Mouse (Mus musculus): Measurements from ENCODE around the gene Ank3.
"Not testable (repeated sequence)": the region's sequence is repeated elsewhere in the genome, so short reads cannot be mapped to it uniquely, and the experiment has no call there.

The Ank3 gene

DNA sequence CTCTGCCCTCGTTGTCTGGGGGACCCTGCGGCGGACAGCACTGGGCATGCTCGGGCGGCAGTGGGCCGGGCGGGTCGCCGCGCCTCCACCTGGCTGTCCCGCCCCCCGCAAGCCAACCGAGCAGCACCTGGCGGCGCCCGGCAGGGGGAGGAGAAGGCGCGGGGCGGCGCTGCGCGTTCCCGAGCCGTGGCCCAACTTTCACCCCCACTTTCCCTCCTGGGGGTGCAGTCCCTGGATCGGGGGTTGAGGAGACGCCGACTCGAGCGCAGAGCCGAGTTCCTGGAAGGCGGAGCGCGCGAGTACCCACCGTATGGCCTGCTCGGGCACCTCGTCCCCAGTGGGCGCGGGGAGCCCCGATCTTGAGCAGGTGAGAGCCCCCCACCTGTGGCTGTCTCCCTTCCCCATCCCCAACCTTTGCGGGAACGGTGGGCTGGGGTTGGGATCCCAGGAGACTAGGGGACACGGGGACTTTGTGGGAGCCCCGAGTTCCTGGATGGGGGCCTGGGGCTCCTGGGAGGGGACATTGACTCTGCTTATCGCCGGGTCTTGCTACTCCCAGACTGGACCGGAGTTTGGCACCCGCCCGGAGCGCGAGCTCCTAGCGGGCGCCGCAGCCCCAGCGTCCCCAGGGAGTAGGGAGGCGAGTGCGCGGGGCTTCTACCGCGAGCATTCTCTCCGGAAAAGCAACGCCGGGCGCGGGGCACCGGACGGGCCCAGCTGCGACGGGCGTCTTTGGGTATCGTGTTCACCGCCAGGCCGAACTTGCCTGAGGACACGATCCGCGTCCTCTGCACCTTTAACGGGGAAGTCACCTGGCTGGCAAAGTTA is at the start of gene Ank3:
Gene Ank3, plus strand, starts transcription at position 11 of the 828 bp plus-strand sequence.
- peak; percentile 18 for DNase-seq (ENCODE audit: low spot score)

DNA sequence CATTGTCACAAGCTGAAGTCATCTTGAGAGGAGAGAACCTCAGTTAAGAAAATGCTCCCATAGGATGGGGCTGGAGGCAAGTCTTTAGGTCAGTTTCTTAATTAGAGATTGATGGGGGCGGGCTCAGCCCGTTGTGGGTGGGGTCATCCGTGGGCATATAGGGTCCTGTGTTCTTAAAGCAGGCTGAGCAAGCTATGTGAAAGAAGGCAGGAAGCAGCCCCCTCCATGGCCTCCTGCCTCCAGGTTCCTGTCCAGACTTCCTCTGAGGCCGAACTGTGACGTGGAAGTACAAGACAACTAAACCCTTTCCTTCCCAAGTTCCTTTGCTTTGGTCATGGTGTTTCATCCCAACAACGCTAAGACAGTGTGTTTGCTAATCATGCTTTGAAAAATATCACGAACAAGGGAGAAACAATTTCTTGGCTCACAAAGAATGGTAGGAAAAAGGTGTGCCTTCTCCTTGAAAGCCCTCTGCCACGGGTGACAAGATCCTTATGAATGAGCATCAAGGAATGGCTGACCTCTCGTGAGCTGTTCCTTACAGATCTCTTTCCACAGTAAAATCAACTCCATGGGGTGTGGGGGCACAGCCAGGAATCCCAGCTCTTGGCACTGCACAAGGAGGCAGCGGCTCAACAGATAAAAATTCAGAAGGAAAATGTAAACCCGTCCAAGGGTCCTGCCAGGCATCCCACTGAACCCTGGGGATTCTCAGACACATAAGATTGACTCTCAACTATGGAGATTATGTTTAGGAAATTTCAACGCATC is 47.3 kb upstream of the Ank3 start:
- no peak for DNase-seq (ENCODE audit: low spot score)

GRCm38 (mm10) chr10:69351842-69352211 is 46.7 kb upstream of the Ank3 start:
- DNase-seq (ENCODE audit: low spot score) = no peak

- DNase-seq (ENCODE audit: low spot score) = peak; percentile 96
These were observed 46.1 kb upstream of the Ank3 start, which contains the start of gene Cdk1 for GRCm38 (mm10) chr10:69352212-69353085. Cdk1 (minus strand) TSS chr10:69352938.

- not testable (repeated sequence) for DNase-seq (ENCODE audit: low spot score)
These were observed 45.5 kb upstream of the Ank3 start for GRCm38 (mm10) chr10:69353086-69353479.

DNA sequence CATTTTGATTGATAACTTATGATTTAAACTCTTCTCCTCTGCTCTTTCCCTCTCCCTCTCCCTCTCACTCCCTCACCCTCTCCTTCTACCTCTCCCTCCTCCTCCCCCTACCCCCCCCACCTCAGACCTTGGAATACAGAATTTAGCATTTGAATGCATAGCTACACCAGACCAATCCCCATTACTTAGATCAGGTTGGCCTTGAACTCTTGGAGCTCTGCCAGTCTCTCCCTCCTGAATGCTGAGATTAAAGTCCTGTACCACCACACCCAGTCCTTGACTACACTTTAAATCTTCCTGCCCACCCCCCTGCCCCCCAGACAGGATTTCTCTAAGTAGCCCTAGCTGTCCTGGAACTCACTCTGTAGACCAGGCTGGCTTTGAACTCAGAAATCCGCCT is 38.9 kb upstream of the Ank3 start:
- no peak for DNase-seq (ENCODE audit: low spot score)

- DNase-seq (ENCODE audit: low spot score) = no peak
These were observed 32.4 kb upstream of the Ank3 start for GRCm38 (mm10) chr10:69366208-69366607.

DNA sequence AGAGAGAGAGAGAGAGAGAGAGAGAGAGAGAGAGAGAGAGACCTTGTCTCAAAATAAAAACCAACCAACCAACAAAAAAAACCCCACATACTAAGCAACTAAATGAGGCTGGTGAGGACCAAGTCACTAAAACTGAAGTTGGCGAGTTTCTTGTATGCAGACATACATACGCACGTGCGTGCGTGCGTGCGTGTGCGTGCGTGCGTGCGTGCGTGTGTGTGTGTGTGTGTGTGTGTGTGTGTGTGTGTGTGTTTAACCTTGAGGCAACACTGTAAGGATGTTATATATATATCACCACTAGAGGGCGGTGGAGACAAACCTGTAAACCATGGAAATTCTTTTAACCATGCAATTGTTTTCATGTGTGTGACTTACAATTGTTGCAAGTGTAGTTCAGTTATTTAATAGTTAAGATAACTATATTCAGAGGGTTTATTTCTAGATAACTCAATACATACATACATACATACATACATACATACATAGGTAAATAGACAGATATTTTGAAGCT is 31.6 kb upstream of the Ank3 start:
- no peak for DNase-seq (ENCODE audit: low spot score)

DNA sequence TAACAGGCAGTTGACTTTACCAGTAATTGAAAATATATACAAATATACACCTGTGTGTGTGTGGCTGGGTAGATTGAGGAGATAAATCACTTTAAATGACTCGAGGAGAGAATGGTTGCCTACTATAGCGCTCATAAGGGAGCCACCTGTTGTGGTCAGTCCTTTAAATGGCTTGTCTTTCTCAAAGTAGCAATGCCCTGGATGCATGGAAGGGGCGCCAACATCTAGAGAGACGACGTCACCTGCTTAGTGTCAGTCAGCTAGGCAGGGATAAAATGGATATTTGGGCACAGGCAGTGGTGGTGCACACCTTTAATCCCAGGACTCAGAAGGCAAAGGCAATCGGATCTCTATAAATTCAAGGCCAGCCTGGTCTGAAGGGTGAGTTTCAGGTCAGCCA is 29.3 kb upstream of the Ank3 start:
- DNase-seq (ENCODE audit: low spot score) = no peak

DNA sequence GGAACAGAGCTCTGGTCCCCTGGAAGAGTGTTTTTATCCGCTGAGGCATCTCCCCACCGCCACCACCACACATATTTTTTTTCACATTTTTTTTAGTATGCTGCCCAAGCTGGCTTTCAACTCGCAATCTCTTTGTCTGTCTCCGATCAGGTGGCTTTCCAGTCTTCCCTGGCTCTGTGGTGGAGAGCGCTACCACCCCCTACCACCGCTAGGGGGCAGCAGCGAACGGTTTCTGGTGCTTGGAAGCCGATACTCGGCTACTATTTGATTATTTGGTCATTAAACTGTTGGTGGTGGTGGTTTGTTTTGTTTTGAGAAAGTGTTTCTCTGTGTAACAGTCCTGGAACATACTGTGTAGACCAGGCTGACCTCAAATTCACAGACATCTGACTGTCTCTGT is 27.1 kb upstream of the Ank3 start:
- DNase-seq (ENCODE audit: low spot score) = no peak

GRCm38 (mm10) chr10:69372061-69372460 is 26.5 kb upstream of the Ank3 start:
- DNase-seq (ENCODE audit: low spot score) = no peak

DNA sequence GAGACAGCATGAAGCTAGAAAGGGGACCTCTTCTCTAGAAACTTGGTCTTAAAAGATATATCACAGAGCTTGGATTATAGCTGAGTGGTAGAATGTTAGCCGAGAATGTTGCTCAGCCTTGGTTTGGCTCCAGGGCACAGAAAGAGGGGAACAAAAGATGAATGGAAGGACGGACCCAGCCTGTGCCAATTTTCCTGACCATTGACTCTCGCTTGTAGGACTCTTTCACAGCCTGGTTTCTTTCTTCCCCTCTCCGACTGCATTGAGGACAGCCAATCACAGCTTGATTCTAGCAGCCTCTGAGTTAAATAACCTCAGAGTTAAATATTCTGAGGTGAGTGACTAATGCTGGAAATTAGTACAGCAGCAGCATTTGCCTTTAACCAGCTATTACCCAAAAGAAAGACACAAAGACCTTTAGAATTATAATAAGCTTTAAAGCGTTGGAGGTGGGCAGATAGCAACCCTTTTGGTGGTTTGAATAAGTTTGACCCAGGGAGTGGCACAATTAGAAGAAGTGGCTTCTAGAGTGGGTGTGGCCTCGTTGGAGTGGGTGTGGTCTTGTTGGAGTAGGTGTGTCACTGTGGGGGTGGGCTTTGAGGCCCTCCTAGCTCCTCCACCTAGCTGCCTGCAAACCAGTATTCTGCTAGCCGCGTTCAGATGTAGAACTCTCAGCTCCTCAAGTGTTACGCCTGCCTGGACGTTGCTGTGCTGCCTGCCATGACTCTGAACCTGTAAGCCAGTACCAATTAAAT is 24.6 kb upstream of the Ank3 start:
- DNase-seq (ENCODE audit: low spot score) = no peak

DNA sequence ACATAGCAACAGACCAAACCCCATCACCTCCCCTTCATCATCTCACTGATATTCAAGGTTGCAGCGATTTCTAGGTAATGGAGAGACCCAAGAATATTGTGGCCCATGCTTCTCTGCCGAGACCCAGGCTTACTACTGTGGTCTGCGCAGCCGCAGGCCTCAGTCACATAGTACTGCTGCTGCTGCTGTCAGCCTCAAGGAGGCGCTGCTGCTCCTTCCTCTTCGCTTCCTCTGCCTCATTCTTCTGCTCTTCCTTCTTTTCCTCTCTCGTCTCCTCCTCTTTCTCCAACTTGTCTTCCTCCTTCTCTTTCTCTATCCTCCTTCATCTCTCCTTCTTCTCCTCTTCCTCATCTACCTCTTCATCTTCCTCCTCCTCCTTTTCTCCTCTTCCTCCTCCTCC is 23.4 kb upstream of the Ank3 start:
- no peak for DNase-seq (ENCODE audit: low spot score)

DNA sequence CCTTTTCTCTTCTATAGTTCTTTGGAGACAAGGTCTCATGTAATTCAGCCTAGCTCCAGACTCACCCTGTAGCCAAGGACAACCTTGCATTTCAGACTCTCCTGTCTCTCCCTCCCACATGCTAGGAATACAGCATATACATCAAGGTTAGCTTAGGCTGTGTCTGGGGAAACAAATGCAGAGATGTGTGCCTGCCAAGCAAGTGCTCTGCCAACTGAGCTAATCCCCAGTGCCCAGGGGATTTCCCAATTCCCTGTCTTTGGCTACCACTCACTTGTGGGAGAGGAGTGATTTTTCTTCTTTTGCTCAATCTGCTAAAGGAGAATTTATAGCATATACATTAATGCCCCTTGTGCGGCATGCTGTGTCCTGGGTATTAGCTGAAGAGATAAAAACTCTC is 15.4 kb upstream of the Ank3 start:
- no peak for DNase-seq (ENCODE audit: low spot score)

- no peak for DNase-seq (ENCODE audit: low spot score)
These were observed 13.9 kb upstream of the Ank3 start for GRCm38 (mm10) chr10:69384640-69385039.

GRCm38 (mm10) chr10:69385136-69385535 is 13.4 kb upstream of the Ank3 start:
- no peak for DNase-seq (ENCODE audit: low spot score)

DNA sequence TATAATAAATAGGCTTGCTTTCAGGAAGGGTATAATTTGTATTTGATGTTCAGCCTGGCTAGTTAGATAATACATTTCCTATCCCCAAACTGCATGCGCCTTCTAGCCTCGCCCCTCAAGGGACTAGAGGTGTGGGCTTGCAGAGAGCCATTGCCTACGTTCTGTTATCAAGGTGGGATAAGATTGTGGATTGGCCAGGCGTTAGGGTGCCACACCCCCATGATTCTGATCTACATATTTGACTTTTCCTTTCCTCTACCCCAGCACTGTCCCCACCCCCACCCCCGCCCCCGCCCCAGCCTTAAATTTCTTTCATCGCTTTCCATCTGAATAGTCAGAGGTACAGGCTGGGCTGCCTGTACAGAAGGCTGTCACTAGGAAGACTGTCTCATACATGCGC is 11.8 kb upstream of the Ank3 start:
- no peak for DNase-seq (ENCODE audit: low spot score)

GRCm38 (mm10) chr10:69389511-69389910 is 9.1 kb upstream of the Ank3 start:
- DNase-seq (ENCODE audit: low spot score) = no peak

GRCm38 (mm10) chr10:69398197-69398762 is 293 bp upstream of the Ank3 start:
- no peak for DNase-seq (ENCODE audit: low spot score)

DNA sequence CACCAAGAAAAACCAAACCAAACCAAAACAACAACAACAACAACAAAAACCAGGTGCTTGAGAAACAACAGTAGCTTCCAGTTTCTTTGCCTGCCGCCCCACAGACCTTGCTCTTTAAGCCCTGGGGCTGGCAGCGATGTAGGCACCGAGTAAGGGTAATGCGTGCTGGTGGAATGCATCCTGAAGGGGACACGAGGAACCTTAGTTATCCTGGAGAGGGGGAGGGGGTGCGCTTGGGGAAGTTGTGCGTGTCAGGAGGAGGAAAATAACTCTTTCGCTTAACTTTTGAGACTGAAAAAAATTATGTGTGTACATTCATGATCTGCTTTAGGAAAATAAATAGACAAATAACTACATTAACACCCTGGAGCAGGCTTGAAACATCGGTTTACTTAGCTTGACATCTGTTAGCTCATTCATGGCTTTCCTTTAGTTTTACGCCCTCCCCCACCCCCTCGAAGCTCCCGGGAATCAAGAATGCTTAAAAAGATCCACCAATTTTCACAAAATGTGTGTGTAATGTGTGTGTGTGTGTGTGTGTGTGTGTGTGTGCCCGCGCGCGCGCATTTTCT is 1.3 kb downstream of the Ank3 start:
- no peak for DNase-seq (ENCODE audit: low spot score)

DNA sequence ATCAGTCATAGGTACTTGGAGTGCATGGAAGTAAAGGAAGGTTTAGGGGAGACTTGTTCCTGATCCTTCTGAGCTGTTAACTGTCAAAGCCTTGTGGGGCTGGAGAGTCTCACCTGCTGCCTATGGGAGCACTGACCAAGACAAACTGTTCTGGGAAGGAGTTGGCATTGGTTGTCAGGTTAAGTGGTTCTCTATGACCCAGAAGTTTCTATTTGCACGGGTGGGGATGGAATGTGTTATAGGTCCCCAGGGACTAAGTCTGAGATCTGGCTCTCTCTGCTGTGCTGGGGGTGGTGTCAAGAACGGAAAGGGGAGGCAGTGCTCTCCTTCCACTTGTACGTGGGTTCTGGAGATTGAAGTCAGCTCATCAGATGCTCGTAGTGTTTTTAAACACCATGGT is 6.9 kb downstream of the Ank3 start:
- no peak for DNase-seq (ENCODE audit: low spot score)
